Mouse (Mus musculus) mature B cell (primary cell): Measurements from ENCODE around the gene Samd5.

ENCODE experiments used
- in situ Hi-C: fragments of 300-500 bp; cut with MboI; formaldehyde crosslinking; loops from 2 replicates; pipeline ENCODE4 v1.14.3; 2019

The Samd5 gene

DNA sequence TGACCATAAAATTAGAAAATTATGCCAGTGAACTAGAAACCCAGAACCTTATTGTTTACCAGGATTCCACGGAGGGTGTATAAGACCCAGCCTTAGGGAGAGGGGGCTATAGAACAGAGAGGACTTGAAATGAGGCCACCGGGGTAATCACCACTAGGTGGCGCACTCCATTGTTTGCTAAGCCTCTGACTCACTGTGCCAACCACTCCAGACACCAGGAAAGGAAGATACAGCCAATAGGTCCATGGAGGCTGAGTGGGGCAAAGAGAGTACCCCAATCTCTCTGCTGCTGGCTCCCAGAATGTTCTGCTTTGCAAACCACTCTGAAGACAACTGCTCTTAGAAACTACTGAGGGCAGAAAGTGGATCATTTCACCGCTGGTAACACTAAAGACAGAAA, 99.4 kb downstream of the Samd5 start:
- in situ Hi-C loops: no loop called here

DNA sequence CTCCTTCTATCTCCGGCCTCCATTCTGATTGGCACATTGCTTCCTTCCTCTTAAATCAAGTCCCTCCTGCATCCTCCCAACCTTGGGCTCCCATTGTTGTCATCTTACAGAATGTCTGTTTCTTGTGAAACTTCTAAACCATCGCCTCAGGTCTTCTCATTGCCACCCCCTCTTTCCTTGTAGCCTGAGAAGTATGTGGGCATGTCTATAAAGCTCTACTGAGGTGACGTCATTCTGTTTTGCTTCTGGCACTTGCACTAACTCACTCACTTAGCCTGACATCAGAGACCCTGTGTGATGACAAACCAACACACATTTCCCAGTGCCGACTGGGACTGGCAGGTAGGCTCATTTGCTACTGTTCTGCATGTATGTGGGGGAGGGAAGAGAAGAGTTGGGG, 100.9 kb downstream of the Samd5 start:
- in situ Hi-C loops: no loop called here
